Mouse (Mus musculus) MEL (cell line): ENCODE measurements at regions not wholly inside any gene's neighbourhood (a gene's known extent, or its start where the extent isn't known, plus 50 kb on each side); places are given as distances from the start of the nearest gene placed in this dataset.

Experiments used
- DNase-seq: peaks from one replicate; pipeline ENCODE4 v3.0.0; 2011; ENCODE audit warnings: low read depth, low spot score
- H3K27ac ChIP-seq: 2 replicates; pipeline ENCODE4 v1.5.1; 2012; ENCODE audit warnings: low read depth, mild to moderate bottlenecking, control low read depth, low read length, moderate library complexity; ENCODE audit not compliant: control insufficient read depth
- H3K27me3 ChIP-seq, 2 experiments: fragments of 150-350 bp in 1 of 2; sonication (generic) in 1 of 2; 2 replicates each; pipeline ENCODE4 v1.6.1; 2012; ENCODE audit warnings: low read length in 2 of 2, mild to moderate bottlenecking in 2 of 2, improper control_type of control experiment in 1 of 2, moderate library complexity in 1 of 2; ENCODE audit not compliant: insufficient read depth in 2 of 2, control insufficient read depth in 1 of 2
- H3K36me3 ChIP-seq, 2 experiments: 2 replicates each; pipeline ENCODE4 v1.6.1; 2012 to 2014; ENCODE audit warnings: low read length in 2 of 2, improper control_type of control experiment in 1 of 2, inconsistent platforms in 1 of 2, mild to moderate bottlenecking in 1 of 2; ENCODE audit not compliant: insufficient read depth in 2 of 2, control insufficient read depth in 1 of 2
- H3K4me1 ChIP-seq, 2 experiments: fragments of 150-350 bp in 1 of 2; sonication (generic) in 1 of 2; 2 replicates each; pipeline ENCODE4 v1.6.1; 2012; ENCODE audit warnings: low read length in 2 of 2, improper control_type of control experiment in 1 of 2, mild to moderate bottlenecking in 1 of 2; ENCODE audit not compliant: insufficient read depth in 2 of 2, control insufficient read depth in 1 of 2
- H3K4me3 ChIP-seq, 2 experiments: fragments of 150-350 bp in 1 of 2; sonication (generic) in 1 of 2; 2 replicates each; pipeline ENCODE4 v1.5.1; 2012; ENCODE audit warnings: low read depth in 2 of 2, low read length in 2 of 2, mild to moderate bottlenecking in 2 of 2, moderate library complexity in 2 of 2, control low read depth in 1 of 2, improper control_type of control experiment in 1 of 2; ENCODE audit not compliant: control insufficient read depth in 1 of 2, insufficient read depth in 1 of 2
- H3K79me2 ChIP-seq: 2 replicates; pipeline ENCODE4 v1.6.1; 2012; ENCODE audit warnings: mild to moderate bottlenecking, low read length, moderate library complexity; ENCODE audit not compliant: control insufficient read depth, poor library complexity, insufficient read depth
- H3K9ac ChIP-seq: 2 replicates; pipeline ENCODE4 v1.6.1; 2012; ENCODE audit warnings: low read depth, mild to moderate bottlenecking, control low read depth, low read length, moderate library complexity; ENCODE audit not compliant: control insufficient read depth, poor library complexity, severe bottlenecking
- H3K9me3 ChIP-seq: fragments of 150-350 bp; sonication (generic); replicated peaks from 2 replicates; pipeline ENCODE4 v1.6.1; 2012; ENCODE audit warnings: mild to moderate bottlenecking, low read length, improper control_type of control experiment, moderate library complexity; ENCODE audit not compliant: insufficient read depth
- BHLHE40 ChIP-seq: IDR thresholded peaks from 2 replicates; pipeline ENCODE4 v1.6.1; 2012; ENCODE audit warnings: low read depth, mild to moderate bottlenecking, inconsistent platforms, low read length, improper control_type of control experiment, borderline replicate concordance
- CHD1 ChIP-seq: IDR thresholded peaks from 2 replicates; pipeline ENCODE4 v1.6.1; 2012; ENCODE audit warnings: low read depth, mild to moderate bottlenecking, inconsistent platforms, low read length, improper control_type of control experiment
- CHD2 ChIP-seq: IDR thresholded peaks from 2 replicates; pipeline ENCODE4 v1.6.1; 2011; ENCODE audit warnings: low read length, improper control_type of control experiment
- CTCF ChIP-seq, 3 experiments: IDR thresholded peaks in 2 of 3; conservative IDR thresholded peaks in 1 of 3; 2 replicates each; pipeline ENCODE4 v1.5.1; 2011 to 2012; ENCODE audit warnings: low read length in 3 of 3, low read depth in 2 of 3, mild to moderate bottlenecking in 2 of 3, improper control_type of control experiment in 1 of 3, inconsistent platforms in 1 of 3, mixed read lengths in 1 of 3, moderate library complexity in 1 of 3; ENCODE audit not compliant: control insufficient read depth in 1 of 3, insufficient read depth in 1 of 3, poor library complexity in 1 of 3, severe bottlenecking in 1 of 3
- E2F4 ChIP-seq: IDR thresholded peaks from 2 replicates; pipeline ENCODE4 v1.6.1; 2011; ENCODE audit warnings: low read depth, low read length, improper control_type of control experiment, borderline replicate concordance
- ELF1 ChIP-seq: IDR thresholded peaks from 2 replicates; pipeline ENCODE4 v1.6.1; 2014; ENCODE audit warnings: low read depth, mild to moderate bottlenecking, inconsistent platforms, low read length, improper control_type of control experiment, moderate library complexity
- EP300 ChIP-seq, 2 experiments: IDR thresholded peaks; 2 replicates each; pipeline ENCODE4 v1.6.1; 2011; ENCODE audit warnings: improper control_type of control experiment in 2 of 2, low read length in 2 of 2, low read depth in 1 of 2, mild to moderate bottlenecking in 1 of 2
- ETS1 ChIP-seq: IDR thresholded peaks from 2 replicates; pipeline ENCODE4 v1.6.1; 2012; ENCODE audit warnings: low read depth, mild to moderate bottlenecking, inconsistent platforms, low read length, improper control_type of control experiment, moderate library complexity
- GATA1 ChIP-seq: IDR thresholded peaks from 2 replicates; pipeline ENCODE4 v1.6.1; 2011; ENCODE audit warnings: low read depth, low read length, improper control_type of control experiment
- JUND ChIP-seq: IDR thresholded peaks from 2 replicates; pipeline ENCODE4 v1.6.1; 2011; ENCODE audit warnings: low read depth, mild to moderate bottlenecking, improper control_type of control experiment, low read length
- MAFK ChIP-seq: IDR thresholded peaks from 2 replicates; pipeline ENCODE4 v1.6.1; 2011; ENCODE audit warnings: low read depth, mild to moderate bottlenecking, low read length, improper control_type of control experiment, borderline replicate concordance
- MAZ ChIP-seq: IDR thresholded peaks from 2 replicates; pipeline ENCODE4 v1.6.1; 2012; ENCODE audit warnings: low read depth, mild to moderate bottlenecking, inconsistent platforms, low read length, improper control_type of control experiment
- MEF2A ChIP-seq: IDR thresholded peaks from 2 replicates; pipeline ENCODE4 v1.6.1; 2014; ENCODE audit warnings: low read depth, mild to moderate bottlenecking, inconsistent platforms, low read length, improper control_type of control experiment; ENCODE audit not compliant: poor library complexity, insufficient replicate concordance, severe bottlenecking; ENCODE audit errors: extremely low read depth
- MXI1 ChIP-seq: IDR thresholded peaks from 2 replicates; pipeline ENCODE4 v1.6.1; 2011; ENCODE audit warnings: mild to moderate bottlenecking, low read depth, low read length, improper control_type of control experiment
- MYB ChIP-seq: IDR thresholded peaks from 2 replicates; pipeline ENCODE4 v1.6.1; 2011; ENCODE audit warnings: mild to moderate bottlenecking, low read depth, low read length, improper control_type of control experiment
- MYC ChIP-seq: IDR thresholded peaks from 2 replicates; pipeline ENCODE4 v1.6.1; 2011; ENCODE audit warnings: low read depth, mild to moderate bottlenecking, low read length, improper control_type of control experiment, moderate library complexity
- POLR2A ChIP-seq, 2 experiments: IDR thresholded peaks; 2 replicates each; pipeline ENCODE4 v1.6.1; 2011 to 2012; ENCODE audit warnings: low read length in 2 of 2, mild to moderate bottlenecking in 2 of 2, control low read depth in 1 of 2, improper control_type of control experiment in 1 of 2, low read depth in 1 of 2, moderate library complexity in 1 of 2; ENCODE audit not compliant: control insufficient read depth in 1 of 2, insufficient read depth in 1 of 2, poor library complexity in 1 of 2
- POLR2AphosphoS5 ChIP-seq: IDR thresholded peaks from 2 replicates; pipeline ENCODE4 v1.6.1; 2012; ENCODE audit warnings: low read depth, borderline replicate concordance, mild to moderate bottlenecking, inconsistent platforms, low read length, moderate library complexity, mixed read lengths
- RCOR1 ChIP-seq: IDR thresholded peaks from 2 replicates; pipeline ENCODE4 v1.6.1; 2012; ENCODE audit warnings: low read depth, mild to moderate bottlenecking, inconsistent platforms, low read length, improper control_type of control experiment
- SMC3 ChIP-seq: IDR thresholded peaks from 2 replicates; pipeline ENCODE4 v1.6.1; 2011; ENCODE audit warnings: low read depth, low read length, improper control_type of control experiment
- TAL1 ChIP-seq: IDR thresholded peaks from 2 replicates; pipeline ENCODE4 v1.6.1; 2012; ENCODE audit warnings: mild to moderate bottlenecking, inconsistent platforms, low read length, moderate library complexity, mixed read lengths
- UBTF ChIP-seq: IDR thresholded peaks from 2 replicates; pipeline ENCODE4 v1.6.1; 2012; ENCODE audit warnings: low read depth, mild to moderate bottlenecking, inconsistent platforms, low read length, improper control_type of control experiment, moderate library complexity, borderline replicate concordance; ENCODE audit not compliant: insufficient read depth
- ZC3H11A ChIP-seq: IDR thresholded peaks from 2 replicates; pipeline ENCODE4 v1.6.1; 2012; ENCODE audit warnings: low read depth, mild to moderate bottlenecking, inconsistent platforms, low read length, improper control_type of control experiment

DNA sequence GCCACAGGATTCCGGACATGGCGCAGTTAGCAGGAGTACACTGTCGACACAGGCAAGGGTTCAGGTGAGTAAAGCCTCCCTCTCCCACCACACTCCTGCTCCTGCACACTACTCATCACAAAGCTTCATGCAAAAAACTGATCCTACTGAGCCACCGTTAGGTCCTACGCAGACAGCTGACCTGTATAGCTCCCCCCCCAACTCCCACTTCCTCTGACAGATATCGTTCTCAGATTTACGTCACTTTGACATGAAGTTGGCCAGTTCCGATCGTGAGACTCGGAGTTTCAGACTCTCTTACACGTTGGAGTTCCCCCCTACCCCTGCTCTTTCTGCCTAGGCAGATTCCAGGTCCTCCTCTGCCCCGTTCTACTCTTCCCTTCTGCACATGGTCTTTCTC lies 91.6 kb upstream of the Tmc1 start:
- Histone ChIP-seq H3K9ac (no peak overlapping the region), H3K79me2 (no peaks in the 10 kb centered on the region), H3K9me3 (no peaks in the 10 kb centered on the region), H3K27ac (no peak overlapping the region)
- no peak for TF ChIP-seq TAL1
- no peak for TF ChIP-seq CTCF (IDR thresholded peaks at IDR 0.05 in 2 of 3, conservative IDR thresholded peaks at IDR 0.05 in 1 of 3; ENCODE audit: control insufficient read depth in 1 of 3, insufficient read depth in 1 of 3, low read depth in 2 of 3, low read length in 3 of 3, poor library complexity in 1 of 3, severe bottlenecking in 1 of 3)
- TF ChIP-seq POLR2AphosphoS5 = no peak
- no peak for TF ChIP-seq RCOR1
- TF ChIP-seq MXI1 = no peak
- no peak for TF ChIP-seq SMC3
- no peak for TF ChIP-seq MAZ
- no peak for TF ChIP-seq JUND
- no peak for TF ChIP-seq MYC
- TF ChIP-seq, all 39 proteins: peak for 0
- no peak overlapping the region for H3K4me3 ChIP-seq
- DNase-seq = no peak
- H3K27me3 ChIP-seq = no peaks in the 10 kb centered on the region
- H3K4me1 ChIP-seq = peaks cover 4 to 5% of the 10 kb centered on the region in 2 experiments; a peak in 2 of 4 replicates
- H3K36me3 ChIP-seq = no peaks in the 10 kb centered on the region; a peak in 1 of 4 replicates

DNA sequence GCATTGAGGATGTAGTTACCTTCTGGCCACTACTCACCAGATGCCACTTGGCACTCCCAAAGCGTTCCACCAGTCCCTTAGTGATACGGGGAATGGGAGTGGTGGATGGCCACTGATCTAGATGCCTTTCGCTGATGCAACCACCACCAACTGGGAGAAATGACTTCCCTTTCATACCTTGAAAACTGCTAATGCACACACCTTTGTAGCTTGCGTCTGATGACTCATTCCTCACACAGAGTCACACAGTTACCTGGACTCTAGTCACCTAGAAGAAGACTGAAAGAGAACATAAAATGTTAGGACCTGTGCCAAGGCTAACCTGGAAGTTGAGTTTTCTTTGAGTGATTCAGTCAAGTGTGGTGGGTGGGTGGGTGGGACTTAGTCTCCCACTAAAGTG lies 90.0 kb upstream of the Tmc1 start:
- Histone ChIP-seq H3K9ac (no peak overlapping the region), H3K27me3 (no peaks in the 10 kb centered on the region), H3K4me1 (peaks cover 0 to 4% of the 10 kb centered on the region in 2 experiments; a peak in 1 of 4 replicates), H3K36me3 (no peaks in the 10 kb centered on the region; a peak in 1 of 4 replicates), H3K79me2 (no peaks in the 10 kb centered on the region), H3K27ac (no peak overlapping the region)
- no peak for DNase-seq
- no peak for TF ChIP-seq BHLHE40
- TF ChIP-seq ZC3H11A = no peak
- TF ChIP-seq CHD1 = no peak
- no peak for TF ChIP-seq E2F4
- TF ChIP-seq GATA1 = no peak
- no peak for TF ChIP-seq MEF2A
- no peak for TF ChIP-seq MAZ
- no peak for TF ChIP-seq CTCF (IDR thresholded peaks at IDR 0.05 in 2 of 3, conservative IDR thresholded peaks at IDR 0.05 in 1 of 3; ENCODE audit: control insufficient read depth in 1 of 3, insufficient read depth in 1 of 3, low read depth in 2 of 3, low read length in 3 of 3, poor library complexity in 1 of 3, severe bottlenecking in 1 of 3)
- TF ChIP-seq UBTF = no peak
- TF ChIP-seq POLR2A (IDR thresholded peaks at IDR 0.05; ENCODE audit: control insufficient read depth in 1 of 2, insufficient read depth in 1 of 2, low read depth in 1 of 2, low read length in 2 of 2, poor library complexity in 1 of 2) = no peak
- no peak for TF ChIP-seq EP300 (IDR thresholded peaks at IDR 0.05; ENCODE audit: low read depth in 1 of 2, low read length in 2 of 2)
- TF ChIP-seq ETS1 = no peak
- TF ChIP-seq ELF1 = no peak
- TF ChIP-seq MAFK = no peak
- TF ChIP-seq MYB = no peak
- no peak for TF ChIP-seq CHD2
- TF ChIP-seq, all 39 proteins: peak for 0
- no peaks in the 10 kb centered on the region for H3K9me3 ChIP-seq
- no peak overlapping the region for H3K4me3 ChIP-seq
